Mouse (Mus musculus): ENCODE results near the gene Rps6kb2. TPM values are rescaled to one million over a fixed set of nuclear protein-coding genes. Genes with fewer than 3 reads are reported as not detected.

The Rps6kb2 gene
- polyA plus RNA-seq, 1 experiment: 11.1 TPM

- TF ChIP-seq POLR2A (IDR thresholded peaks at IDR 0.05; ENCODE audit: control insufficient read depth, low read depth, low read length): no peak
- Histone ChIP-seq H3K4me3 (ENCODE audit: control insufficient read depth, low read depth, low read length) (no peak overlapping the region), H3K27me3 (ENCODE audit: control insufficient read depth, insufficient read depth, low read length) (no peaks in the 10 kb centered on the region), H3K36me3 (ENCODE audit: control insufficient read depth, insufficient read depth, low read length) (no peaks in the 10 kb centered on the region), H3K4me1 (ENCODE audit: control insufficient read depth, insufficient read depth, low read length) (peaks cover 18% of the 10 kb centered on the region), H3K27ac (ENCODE audit: control insufficient read depth, insufficient read depth, low read depth, low read length) (no peak overlapping the region)
Observed at GRCm38 (mm10) chr19:4203148-4203547, 40.0 kb upstream of the Rps6kb2 start.

- H3K4me1 ChIP-seq (ENCODE audit: control insufficient read depth, insufficient read depth, low read length): peaks cover 18% of the 10 kb centered on the region
- H3K4me3 ChIP-seq (ENCODE audit: control insufficient read depth, low read depth, low read length): peak overlapping the region; percentile 89
- H3K36me3 ChIP-seq (ENCODE audit: control insufficient read depth, insufficient read depth, low read length): no peaks in the 10 kb centered on the region
- no peak overlapping the region for H3K27ac ChIP-seq (ENCODE audit: control insufficient read depth, insufficient read depth, low read depth, low read length)
- no peaks in the 10 kb centered on the region for H3K27me3 ChIP-seq (ENCODE audit: control insufficient read depth, insufficient read depth, low read length)
- TF ChIP-seq CTCF (IDR thresholded peaks at IDR 0.05; ENCODE audit: control insufficient read depth, insufficient read depth, insufficient replicate concordance, low read depth, low read length) (no peak), POLR2A (IDR thresholded peaks at IDR 0.05; ENCODE audit: control insufficient read depth, low read depth, low read length) (no peak)
Observed at GRCm38 (mm10) chr19:4202149-4202548, 39.0 kb upstream of the Rps6kb2 start.

- peak within 1 kb of the TSS; percentile 33; the same call in 1 of the 2 replicates for H3K27ac ChIP-seq (ENCODE audit: control insufficient read depth, insufficient read depth, low read depth, low read length)
- TF ChIP-seq POLR2A (IDR thresholded peaks at IDR 0.05; ENCODE audit: control insufficient read depth, low read depth, low read length) (peak; percentile 59; the same call in 1 of the 2 replicates), CTCF (IDR thresholded peaks at IDR 0.05; ENCODE audit: control insufficient read depth, insufficient read depth, insufficient replicate concordance, low read depth, low read length) (no peak)
Observed at GRCm38 (mm10) chr19:4201291-4201909, 38.2 kb upstream of the Rps6kb2 start, which contains the start of gene Rad9a. TSS of gene Rad9a (minus strand) at chr19:4201662.

GRCm38 (mm10) chr19:4197180-4197579 is 34.0 kb upstream of the Rps6kb2 start:
- Histone ChIP-seq H3K4me3 (ENCODE audit: control insufficient read depth, low read depth, low read length) (no peak overlapping the region), H3K4me1 (ENCODE audit: control insufficient read depth, insufficient read depth, low read length) (peaks cover 22% of the 10 kb centered on the region), H3K36me3 (ENCODE audit: control insufficient read depth, insufficient read depth, low read length) (no peaks in the 10 kb centered on the region), H3K27ac (ENCODE audit: control insufficient read depth, insufficient read depth, low read depth, low read length) (no peak overlapping the region), H3K27me3 (ENCODE audit: control insufficient read depth, insufficient read depth, low read length) (no peaks in the 10 kb centered on the region)
- TF ChIP-seq CTCF (IDR thresholded peaks at IDR 0.05; ENCODE audit: control insufficient read depth, insufficient read depth, insufficient replicate concordance, low read depth, low read length) (no peak), POLR2A (IDR thresholded peaks at IDR 0.05; ENCODE audit: control insufficient read depth, low read depth, low read length) (no peak)

More at GRCm38 (mm10) chr19:4201291-4201909, 38.2 kb upstream of the Rps6kb2 start, which contains the start of gene Rad9a:
- H3K36me3 ChIP-seq (ENCODE audit: control insufficient read depth, insufficient read depth, low read length): no peaks in the 10 kb centered on the region
- H3K4me3 ChIP-seq (ENCODE audit: control insufficient read depth, low read depth, low read length): peak within 1 kb of the TSS; percentile 89
- H3K27me3 ChIP-seq (ENCODE audit: control insufficient read depth, insufficient read depth, low read length): no peaks in the 10 kb centered on the region
- H3K4me1 ChIP-seq (ENCODE audit: control insufficient read depth, insufficient read depth, low read length): peaks cover 18% of the 10 kb centered on the region

GRCm38 (mm10) chr19:4196548-4196947 is 33.4 kb upstream of the Rps6kb2 start:
- Histone ChIP-seq H3K27ac (ENCODE audit: control insufficient read depth, insufficient read depth, low read depth, low read length) (no peak overlapping the region), H3K4me1 (ENCODE audit: control insufficient read depth, insufficient read depth, low read length) (peaks cover 16% of the 10 kb centered on the region), H3K27me3 (ENCODE audit: control insufficient read depth, insufficient read depth, low read length) (no peaks in the 10 kb centered on the region), H3K36me3 (ENCODE audit: control insufficient read depth, insufficient read depth, low read length) (no peaks in the 10 kb centered on the region), H3K4me3 (ENCODE audit: control insufficient read depth, low read depth, low read length) (no peak overlapping the region)
- TF ChIP-seq POLR2A (IDR thresholded peaks at IDR 0.05; ENCODE audit: control insufficient read depth, low read depth, low read length) (no peak), CTCF (IDR thresholded peaks at IDR 0.05; ENCODE audit: control insufficient read depth, insufficient read depth, insufficient replicate concordance, low read depth, low read length) (no peak)

GRCm38 (mm10) chr19:4196048-4196447 is 32.9 kb upstream of the Rps6kb2 start:
- H3K27ac ChIP-seq (ENCODE audit: control insufficient read depth, insufficient read depth, low read depth, low read length): no peak overlapping the region
- TF ChIP-seq POLR2A (IDR thresholded peaks at IDR 0.05; ENCODE audit: control insufficient read depth, low read depth, low read length): no peak
- no peak for TF ChIP-seq CTCF (IDR thresholded peaks at IDR 0.05; ENCODE audit: control insufficient read depth, insufficient read depth, insufficient replicate concordance, low read depth, low read length)
- no peak overlapping the region for H3K4me3 ChIP-seq (ENCODE audit: control insufficient read depth, low read depth, low read length)
- H3K4me1 ChIP-seq (ENCODE audit: control insufficient read depth, insufficient read depth, low read length): peaks cover 12% of the 10 kb centered on the region
- H3K27me3 ChIP-seq (ENCODE audit: control insufficient read depth, insufficient read depth, low read length): no peaks in the 10 kb centered on the region
- H3K36me3 ChIP-seq (ENCODE audit: control insufficient read depth, insufficient read depth, low read length): no peaks in the 10 kb centered on the region

- Histone ChIP-seq H3K27ac (ENCODE audit: control insufficient read depth, insufficient read depth, low read depth, low read length) (no peak overlapping the region), H3K27me3 (ENCODE audit: control insufficient read depth, insufficient read depth, low read length) (no peaks in the 10 kb centered on the region), H3K4me1 (ENCODE audit: control insufficient read depth, insufficient read depth, low read length) (peaks cover 11% of the 10 kb centered on the region), H3K36me3 (ENCODE audit: control insufficient read depth, insufficient read depth, low read length) (no peaks in the 10 kb centered on the region), H3K4me3 (ENCODE audit: control insufficient read depth, low read depth, low read length) (no peak overlapping the region)
- TF ChIP-seq POLR2A (IDR thresholded peaks at IDR 0.05; ENCODE audit: control insufficient read depth, low read depth, low read length): no peak
- TF ChIP-seq CTCF (IDR thresholded peaks at IDR 0.05; ENCODE audit: control insufficient read depth, insufficient read depth, insufficient replicate concordance, low read depth, low read length): no peak
Observed at GRCm38 (mm10) chr19:4194776-4195650, 31.9 kb upstream of the Rps6kb2 start.
